Mouse (Mus musculus) left cerebral cortex, adult 2 months (tissue): ENCODE measurements around the gene Mta2. TPM values are rescaled to one million over a fixed set of nuclear protein-coding genes. Genes with fewer than 3 reads are reported as not detected.
"Not testable (repeated sequence)": the region's sequence is repeated elsewhere in the genome, so short reads cannot be mapped to it uniquely, and the experiment has no call there.

ENCODE experiments used
- DNase-seq, 2 experiments: peaks; one replicate each; pipeline ENCODE4 v3.0.0; 2021 to 2022; ENCODE audit warnings: low spot score in 2 of 2, mixed read lengths in 1 of 2; ENCODE audit errors: extremely low spot score in 1 of 2
- H3K27ac ChIP-seq: fragments of 200-600 bp; 2 replicates; pipeline ENCODE4 v1.8.1; 2022
- H3K4me3 ChIP-seq: fragments of 200-600 bp; 2 replicates; pipeline ENCODE4 v1.8.1; 2022
- CTCF ChIP-seq: fragments of 200-600 bp; IDR thresholded peaks from 2 replicates; pipeline ENCODE4 v1.8.1; 2022; ENCODE audit warnings: antibody characterized with exemption, mild to moderate bottlenecking, moderate library complexity
- intact Hi-C: fragments of 180-260 bp; cut with DNase I; formaldehyde crosslinking; loops from one replicate; pipeline ENCODE4 v1.15.1; 2025
- long read RNA-seq, 2 experiments: library from polyadenylated mRNA; stranded (forward); transcript quantifications; one replicate each; pipeline ENCODE4 v2.0.0; 2021; ENCODE audit warnings: borderline mapping rate in 2 of 2
- total RNA-seq, 2 experiments: library from RNA; stranded (reverse); gene quantifications; 2 replicates each; pipeline ENCODE4 v1.2.3; 2021

Mta2 gene
- 10 to 100 TPM; 55.5 to 55.6 TPM for total RNA-seq
- long read RNA-seq, experiment 1, transcript Mta2-201 (18 exons, 3,135 nt): major isoform, 28 of 37 reads
- long read RNA-seq, experiment 1, partial matches to known transcripts: 2 of 37 reads
- long read RNA-seq, experiment 1, other reads (novel, unspliced or antisense): 7 of 37 reads
- long read RNA-seq, experiment 2, transcript Mta2-201 (18 exons, 3,135 nt): major isoform, 35 of 44 reads
- long read RNA-seq, experiment 2, partial matches to known transcripts: 1 of 44 reads
- long read RNA-seq, experiment 2, other reads (novel, unspliced or antisense): 8 of 44 reads

DNA sequence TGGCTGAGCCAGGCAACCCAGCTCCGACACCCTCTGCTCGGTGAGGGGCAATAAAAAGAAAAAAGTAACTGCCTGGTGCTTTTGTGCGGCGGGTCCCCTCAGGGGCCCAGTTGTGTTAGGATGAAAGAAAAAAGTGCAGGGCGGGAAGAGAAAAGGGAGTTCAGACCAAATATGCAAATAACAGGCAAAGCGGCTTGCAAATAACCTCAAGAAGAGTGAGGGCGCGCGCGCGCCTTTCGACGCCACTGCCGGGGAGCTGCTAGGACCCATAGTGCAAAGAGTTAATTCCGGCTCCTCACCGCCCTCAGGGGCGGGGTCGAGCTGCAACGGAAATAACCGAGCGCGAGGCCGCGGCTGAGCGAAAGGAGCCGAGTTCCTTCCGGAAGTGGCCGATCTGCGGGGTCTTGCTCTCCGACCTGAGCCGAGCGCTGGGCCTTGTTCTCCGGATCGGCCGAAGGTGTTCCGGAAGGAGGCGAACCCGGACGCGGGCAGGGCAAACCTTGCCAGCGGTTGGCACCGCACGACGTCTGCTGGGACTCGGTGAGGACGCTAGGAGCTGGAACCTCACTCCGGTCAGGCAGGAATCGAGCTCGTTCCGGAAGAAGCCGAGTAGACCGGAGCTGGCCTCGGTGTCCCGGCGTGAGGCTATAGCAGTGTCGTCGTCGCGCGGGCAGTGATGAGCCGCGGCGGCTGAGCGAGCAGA, at the start of gene Mta2:
TSS of gene Mta2 (plus strand) at position 361 of the 703 bp plus-strand sequence.
- TF ChIP-seq CTCF: no peak; the same call in 1 of the 2 replicates
- Histone ChIP-seq H3K27ac (peak within 1 kb of the TSS; percentile 93), H3K4me3 (peak within 1 kb of the TSS; percentile 76)
- intact Hi-C loops: loop anchor here (5.0 kb wide), 1 partner anchor 99 kb away; no protein-coding TSS in a partner anchor
- DNase-seq: peak; percentile 92 to 94

DNA sequence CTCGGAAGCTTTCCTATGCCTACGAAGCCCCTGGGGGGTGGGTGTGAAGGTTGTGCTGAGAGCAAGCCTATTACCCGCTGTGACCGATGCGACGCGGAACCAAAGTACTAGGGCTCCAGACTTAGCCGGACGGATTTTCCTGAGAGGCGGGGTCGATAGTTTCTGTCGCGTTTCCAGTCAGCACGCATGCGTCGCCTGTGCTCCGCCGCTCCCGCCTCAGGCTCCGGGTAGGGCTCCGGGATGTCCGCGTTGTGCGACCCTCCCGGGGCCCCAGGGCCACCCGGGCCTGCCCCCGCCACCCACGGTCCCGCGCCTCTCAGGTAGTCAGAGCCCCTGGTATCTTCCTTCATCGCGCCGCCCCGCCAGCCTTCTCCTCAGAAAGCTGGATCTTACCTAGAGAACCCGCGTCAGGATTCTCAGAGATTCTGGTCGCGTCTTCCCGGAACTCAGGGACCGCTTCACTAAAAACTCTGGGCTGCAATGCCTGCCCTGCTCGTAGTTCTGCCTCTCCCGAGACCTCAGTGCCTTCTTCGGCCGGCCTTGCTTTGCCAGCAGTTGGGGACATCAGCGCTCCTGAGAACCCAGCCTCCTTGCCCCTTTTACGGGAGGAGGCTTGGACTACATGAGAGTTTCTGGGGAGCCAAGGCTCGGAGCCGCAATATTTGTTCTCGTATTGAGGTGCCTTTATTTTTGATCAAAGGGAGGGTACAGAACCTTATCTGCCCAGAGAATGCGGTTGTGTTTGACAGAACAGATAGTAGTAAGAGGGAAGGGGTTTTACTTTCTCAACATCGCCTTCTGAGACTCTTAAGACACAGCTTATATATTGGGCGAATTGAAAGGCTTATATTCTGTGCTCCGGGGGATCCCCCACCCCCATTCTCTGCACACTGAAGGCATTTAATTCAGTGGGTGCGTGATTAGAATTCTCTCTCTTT, 48.6 kb upstream of the Mta2 start, which contains the start of gene Ints5:
TSS of gene Ints5 (plus strand) at position 177 of the 938 bp plus-strand sequence.
- Histone ChIP-seq H3K27ac (peak within 1 kb of the TSS; percentile 81), H3K4me3 (peak within 1 kb of the TSS; percentile 56)
- TF ChIP-seq CTCF: no peak
- intact Hi-C loops: no loop called here
- peak; percentile 85 to 88 for DNase-seq

DNA sequence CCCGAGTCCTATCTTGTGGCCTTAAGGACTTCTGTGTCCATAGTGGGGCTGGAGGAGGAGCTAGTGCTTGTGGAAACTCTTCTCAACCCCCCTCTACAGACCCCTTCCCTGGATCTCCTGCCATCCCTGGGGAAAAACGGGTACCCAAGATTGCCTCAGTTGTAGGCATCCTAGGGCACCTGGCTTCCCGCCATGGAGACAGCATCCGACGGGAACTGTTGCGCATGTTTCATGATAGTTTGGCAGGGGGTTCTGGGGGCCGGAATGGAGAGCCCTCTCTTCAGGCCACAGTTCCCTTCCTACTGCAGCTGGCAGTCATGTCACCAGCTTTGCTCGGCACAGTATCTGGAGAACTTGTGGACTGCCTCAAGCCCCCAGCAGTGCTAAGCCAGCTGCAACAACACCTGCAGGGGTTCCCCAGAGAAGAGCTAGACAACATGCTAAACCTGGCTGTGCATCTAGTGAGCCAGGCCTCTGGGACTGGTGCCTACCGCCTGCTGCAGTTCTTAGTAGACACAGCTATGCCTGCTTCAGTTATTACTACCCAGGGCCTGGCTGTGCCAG, 46.2 kb upstream of the Mta2 start:
- TF ChIP-seq CTCF: no peak
- no peak overlapping the region for H3K27ac ChIP-seq
- DNase-seq: no peak
- no peak overlapping the region for H3K4me3 ChIP-seq
- intact Hi-C loops: no loop called here

DNA sequence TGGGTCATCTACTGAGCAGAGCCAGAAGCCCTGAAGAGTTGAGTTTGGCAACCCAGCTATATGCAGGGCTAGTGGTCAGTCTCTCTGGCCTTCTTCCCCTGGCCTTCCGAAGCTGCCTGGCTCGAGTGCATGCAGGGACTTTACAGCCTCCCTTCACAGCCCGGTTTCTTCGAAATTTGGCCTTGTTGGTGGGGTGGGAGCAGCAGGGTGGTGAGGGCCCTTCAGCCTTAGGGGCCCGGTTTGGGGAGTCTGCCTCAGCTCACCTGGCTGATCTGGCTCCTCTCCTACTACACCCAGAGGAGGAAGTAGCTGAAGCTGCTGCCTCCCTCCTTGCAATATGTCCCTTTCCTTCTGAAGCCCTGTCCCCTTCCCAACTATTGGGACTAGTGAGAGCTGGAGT, 45.4 kb upstream of the Mta2 start:
- H3K27ac ChIP-seq, DNase-seq, H3K4me3 ChIP-seq, intact Hi-C loops: not testable (repeated sequence)

DNA sequence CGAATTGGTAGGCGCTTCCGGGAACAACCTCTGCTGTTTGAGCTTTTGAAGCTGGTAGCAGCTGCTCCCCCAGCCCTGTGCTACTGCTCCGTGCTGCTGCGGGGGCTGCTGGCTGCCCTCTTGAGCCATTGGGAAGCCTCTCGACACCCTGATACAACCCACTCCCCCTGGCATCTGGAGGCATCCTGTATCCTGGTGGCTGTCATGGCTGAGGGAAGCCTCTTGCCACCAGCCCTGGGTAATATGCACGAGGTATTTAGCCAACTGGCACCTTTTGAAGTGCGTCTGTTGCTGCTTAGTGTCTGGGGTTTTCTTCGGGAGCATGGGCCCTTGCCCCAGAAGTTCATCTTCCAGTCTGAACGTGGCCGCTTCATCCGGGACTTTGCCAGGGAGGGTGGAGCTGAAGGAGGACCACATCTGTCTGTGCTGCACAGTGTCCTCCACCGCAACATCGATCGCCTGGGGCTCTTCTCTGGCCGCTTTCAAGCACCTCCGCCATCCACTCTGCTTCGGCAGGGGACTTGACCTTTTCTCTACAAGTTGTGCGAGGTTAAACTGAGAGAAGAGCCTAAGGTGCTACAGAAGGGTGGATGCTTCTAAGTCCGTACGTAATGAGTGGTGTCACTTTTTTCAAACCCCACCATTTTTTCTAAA, 44.3 kb upstream of the Mta2 start:
- Histone ChIP-seq H3K27ac (peak overlapping the region; percentile 69), H3K4me3 (peak overlapping the region; percentile 72)
- intact Hi-C loops: not testable (repeated sequence)
- peak; percentile 36 to 37 for DNase-seq

DNA sequence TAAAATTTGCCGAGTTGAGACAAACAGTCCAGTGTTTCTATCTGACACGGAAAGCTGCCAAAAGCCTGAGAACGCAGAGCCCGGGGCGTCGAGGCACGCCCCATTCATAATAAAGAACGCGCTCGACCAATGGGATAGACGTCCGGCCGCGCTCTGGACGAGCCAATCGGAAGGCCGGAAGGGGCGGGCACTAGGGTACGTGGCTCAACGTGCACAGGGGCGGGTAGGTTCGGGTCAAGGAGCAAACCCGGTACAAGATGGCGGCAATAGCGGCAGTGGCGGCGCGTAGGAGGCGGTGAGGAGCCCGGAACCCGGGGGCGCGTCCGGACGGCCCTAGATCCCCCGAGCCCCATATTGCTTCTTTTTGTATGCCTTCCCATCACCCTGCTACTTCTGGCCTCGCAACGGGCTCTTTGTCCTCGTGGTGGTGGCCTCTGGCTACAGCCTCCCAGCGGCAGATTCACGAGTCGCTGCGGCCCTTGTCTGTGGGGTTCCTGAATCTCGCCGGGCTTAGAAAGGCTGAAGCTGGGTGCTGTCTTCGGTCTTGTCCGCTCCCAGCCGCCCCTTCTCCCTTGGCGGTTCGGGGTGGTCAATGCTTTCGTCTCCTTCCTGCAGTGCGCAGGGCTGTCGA, 43.7 kb upstream of the Mta2 start, which contains the start of gene Ganab:
TSS of gene Ganab (plus strand) at position 207 of the 631 bp plus-strand sequence.
- H3K4me3 ChIP-seq: peak within 1 kb of the TSS; percentile 72
- peak within 1 kb of the TSS; percentile 91 for H3K27ac ChIP-seq
- no peak; the same call in 1 of the 2 replicates for TF ChIP-seq CTCF
- DNase-seq: peak; percentile 94 to 96
- intact Hi-C loops: no loop called here

DNA sequence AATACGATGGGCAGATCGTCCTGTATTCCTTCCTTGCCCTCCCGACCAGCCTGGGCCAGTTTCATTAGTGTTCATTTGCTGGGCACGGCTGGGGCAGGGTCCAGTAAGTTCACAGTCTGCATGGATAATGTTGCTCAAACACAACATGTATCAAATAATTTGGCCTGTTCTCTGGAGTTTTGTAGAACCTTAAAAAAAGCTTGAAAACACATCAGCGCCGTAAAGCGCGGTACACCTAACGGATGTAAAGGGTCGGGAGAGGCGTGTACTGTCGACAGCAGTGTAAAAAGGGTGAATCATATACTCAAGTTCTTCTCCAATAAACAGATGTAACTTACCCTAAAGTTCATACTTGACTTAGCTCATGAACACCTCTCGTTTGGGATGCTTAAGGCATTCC, 43.1 kb upstream of the Mta2 start:
- no peak for TF ChIP-seq CTCF
- intact Hi-C loops: no loop called here

DNA sequence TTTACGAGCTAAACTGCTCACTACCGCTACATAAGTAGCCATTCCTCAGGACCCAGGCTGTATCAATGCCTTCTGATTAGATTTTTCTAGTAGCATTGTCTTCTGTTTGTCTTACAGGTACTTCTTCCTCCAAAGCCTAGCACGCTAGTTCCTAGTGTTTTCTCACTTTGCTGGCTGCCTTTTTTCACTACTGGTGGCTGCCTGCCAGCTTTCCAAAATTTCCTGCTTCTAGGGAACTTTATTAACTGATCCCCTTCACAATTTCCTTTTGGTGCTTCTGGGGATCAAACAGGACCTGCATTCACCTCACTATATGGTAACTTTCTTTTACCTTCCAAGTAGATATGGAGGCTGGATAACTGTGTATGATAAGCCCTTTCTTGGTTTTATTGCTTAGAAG, 42.6 kb upstream of the Mta2 start:
- no peak for TF ChIP-seq CTCF
- intact Hi-C loops: no loop called here
- DNase-seq: no peak
- Histone ChIP-seq H3K4me3 (peak overlapping the region; percentile 72), H3K27ac (no peak overlapping the region)

More for the DNA sequence above, 43.1 kb upstream of the Mta2 start:
- Histone ChIP-seq H3K4me3 (peak overlapping the region; percentile 72), H3K27ac (peak overlapping the region; percentile 91)
- no peak for DNase-seq

DNA sequence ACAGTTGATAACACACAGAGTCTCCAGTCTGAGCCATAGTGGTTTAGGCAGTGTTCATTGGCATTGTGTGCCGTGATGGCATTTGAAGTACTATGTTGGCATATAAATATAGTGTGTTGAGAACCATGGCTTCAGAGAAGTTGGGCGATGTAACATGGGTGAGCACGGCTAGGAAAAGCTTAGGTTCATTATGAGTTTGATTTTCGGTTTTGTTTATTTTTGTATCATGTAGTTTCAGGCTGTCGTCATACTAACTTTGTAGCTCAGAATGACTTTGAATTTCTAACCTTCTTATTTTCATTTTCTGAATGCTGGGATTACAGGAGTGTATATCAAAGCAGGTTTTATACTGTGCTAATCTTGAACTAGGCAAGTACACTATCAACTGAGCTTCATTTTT, 38.3 kb upstream of the Mta2 start:
- intact Hi-C loops: no loop called here

DNA sequence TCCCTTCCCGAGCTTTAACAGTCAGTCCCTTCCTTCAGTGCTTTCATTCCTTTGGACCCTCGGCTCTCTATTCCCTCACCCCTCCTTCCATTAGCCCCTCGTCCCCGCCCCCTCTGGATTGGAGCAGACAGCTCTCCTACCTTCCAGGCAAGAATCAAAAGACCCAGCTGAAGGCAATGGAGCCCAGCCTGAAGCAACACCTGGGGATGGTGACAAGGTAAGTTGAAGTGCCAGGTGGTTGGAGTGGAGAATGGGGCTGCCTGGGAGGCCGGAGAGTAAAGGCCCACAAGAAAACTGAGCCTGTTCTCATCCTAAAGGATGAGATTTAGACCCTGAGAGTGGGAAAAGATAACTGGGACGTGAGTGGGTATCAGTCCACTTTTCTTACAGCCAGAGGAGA, 33.1 kb upstream of the Mta2 start:
- DNase-seq: no peak
- H3K4me3 ChIP-seq: no peak overlapping the region
- intact Hi-C loops: no loop called here
- peak overlapping the region; percentile 44 for H3K27ac ChIP-seq
- no peak for TF ChIP-seq CTCF

More for the DNA sequence above, 38.3 kb upstream of the Mta2 start:
- no peak overlapping the region for H3K4me3 ChIP-seq
- H3K27ac ChIP-seq: no peak overlapping the region
- no peak for DNase-seq
- TF ChIP-seq CTCF: no peak
